Mouse (Mus musculus) gastrocnemius, adult 18-20 months (tissue): ENCODE data around the gene Notch2. TPM values are rescaled to one million over a fixed set of nuclear protein-coding genes. Genes with fewer than 3 reads are reported as not detected.

Experiments used
- DNase-seq: peaks from one replicate; pipeline ENCODE4 v3.0.0; 2021; ENCODE audit warnings: low spot score
- total RNA-seq, 2 experiments: library from RNA; stranded (reverse); gene quantifications; 2 replicates each; pipeline ENCODE4 v1.2.3; 2021

Notch2 gene
- total RNA-seq, 2 experiments from 2014 or later: 6.6 to 8.3 TPM

- DNase-seq: no peak
These were observed 37.4 kb downstream of the Notch2 start for GRCm38 (mm10) chr3:98050492-98051406.

- DNase-seq: no peak
These were observed 38.2 kb downstream of the Notch2 start for GRCm38 (mm10) chr3:98051407-98051968.

GRCm38 (mm10) chr3:98052507-98053430, 39.4 kb downstream of the Notch2 start:
- no peak for DNase-seq

- no peak for DNase-seq
These were observed 40.5 kb downstream of the Notch2 start for GRCm38 (mm10) chr3:98053817-98054216.

- DNase-seq: no peak
These were observed 41.1 kb downstream of the Notch2 start for GRCm38 (mm10) chr3:98054334-98055007.

GRCm38 (mm10) chr3:98055008-98055345, 41.6 kb downstream of the Notch2 start:
- DNase-seq: no peak

GRCm38 (mm10) chr3:98055808-98056728, 42.7 kb downstream of the Notch2 start:
- no peak for DNase-seq

GRCm38 (mm10) chr3:98056956-98057365, 43.6 kb downstream of the Notch2 start:
- peak; percentile 85 for DNase-seq

- DNase-seq: no peak
These were observed 45.7 kb downstream of the Notch2 start for GRCm38 (mm10) chr3:98059076-98059475.

- DNase-seq: no peak
These were observed 47.8 kb downstream of the Notch2 start for GRCm38 (mm10) chr3:98060981-98061660.

GRCm38 (mm10) chr3:98061661-98062330, 48.5 kb downstream of the Notch2 start:
- DNase-seq: no peak

- DNase-seq: no peak
These were observed 49.4 kb downstream of the Notch2 start for GRCm38 (mm10) chr3:98062591-98063185.

GRCm38 (mm10) chr3:98063186-98063771, 50.0 kb downstream of the Notch2 start:
- peak; percentile 74 for DNase-seq

GRCm38 (mm10) chr3:98063833-98064232, 50.5 kb downstream of the Notch2 start:
- DNase-seq: no peak

GRCm38 (mm10) chr3:98065004-98065403, 51.7 kb downstream of the Notch2 start:
- no peak for DNase-seq

GRCm38 (mm10) chr3:98066434-98066833, 53.1 kb downstream of the Notch2 start:
- DNase-seq: no peak

- no peak for DNase-seq
These were observed 54.1 kb downstream of the Notch2 start for GRCm38 (mm10) chr3:98067413-98067812.

GRCm38 (mm10) chr3:98067852-98068491, 54.6 kb downstream of the Notch2 start:
- no peak for DNase-seq
